Mouse (Mus musculus) megakaryocyte, adult 5-6 weeks (primary cell): ENCODE data around the gene Gse1. TPM values are rescaled to one million over a fixed set of nuclear protein-coding genes. Genes with fewer than 3 reads are reported as not detected.
A peak's percentile ranks its signal among the peaks of the same experiment; 100 is the strongest.

Experiments used
- ATAC-seq: 2 replicates; pipeline ENCODE4 v1.8.0; 2016; ENCODE audit warnings: mild to moderate bottlenecking, inconsistent platforms; ENCODE audit not compliant: poor library complexity, severe bottlenecking
- total RNA-seq, 2 experiments: library from RNA; stranded (forward) in 1 of 2; stranded (reverse) in 1 of 2; fragments of 153-499, 151-499 nt in 1 of 2; fragments of 221-1000, 200-1000 nt in 1 of 2; gene quantifications; 2 replicates each; pipeline versions ENCODE4 v1.2.3 to v1.2.4; 2015 to 2017

Gene Gse1
- total RNA-seq, 2 experiments from 2014 or later: 6.1 to 18.3 TPM

- ATAC-seq: no peak
These were observed 244.0 kb downstream of the Gse1 start for GRCm38 (mm10) chr8:120472230-120472629.

- ATAC-seq: no peak
These were observed 245.6 kb downstream of the Gse1 start for GRCm38 (mm10) chr8:120473729-120474364.

DNA sequence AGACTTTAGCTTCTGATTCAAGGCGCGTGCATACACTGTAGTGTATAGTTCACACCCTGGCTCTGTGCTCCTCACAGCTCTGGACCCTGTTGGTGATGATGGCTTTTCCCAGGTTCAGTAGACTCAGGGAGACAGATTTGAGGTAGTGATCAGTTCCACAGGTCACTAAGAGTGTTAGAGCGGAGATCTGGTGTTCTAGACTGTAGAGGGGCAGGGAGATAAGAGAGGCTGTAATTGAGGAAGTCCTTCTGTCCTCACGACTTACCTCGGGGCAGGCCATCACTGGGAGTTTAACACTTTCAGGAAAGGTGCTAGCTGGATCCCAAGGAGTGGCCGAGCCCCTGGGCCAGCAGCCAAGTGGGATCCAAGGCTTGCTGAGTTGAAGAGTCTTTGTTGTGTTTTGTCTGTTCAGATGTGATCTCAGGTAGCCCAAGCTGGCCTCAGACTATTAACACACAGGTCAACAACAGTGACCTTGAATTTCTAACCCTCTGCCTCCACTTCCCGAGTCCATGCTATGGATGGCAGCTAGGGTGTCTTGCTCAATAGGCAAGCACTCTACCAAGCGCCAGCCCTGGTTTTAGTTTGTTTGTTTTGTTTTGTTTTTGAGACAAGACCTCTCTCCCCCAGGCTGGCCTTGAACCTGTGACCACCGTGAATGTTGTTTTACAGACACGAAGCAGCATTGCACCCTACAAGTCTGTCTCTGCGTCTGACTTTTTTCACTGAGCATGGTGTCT, 246.4 kb downstream of the Gse1 start:
- no peak for ATAC-seq

GRCm38 (mm10) chr8:120475462-120476201, 247.4 kb downstream of the Gse1 start:
- peak; percentile 85 for ATAC-seq

GRCm38 (mm10) chr8:120476711-120477575, 248.7 kb downstream of the Gse1 start:
- ATAC-seq: no peak

DNA sequence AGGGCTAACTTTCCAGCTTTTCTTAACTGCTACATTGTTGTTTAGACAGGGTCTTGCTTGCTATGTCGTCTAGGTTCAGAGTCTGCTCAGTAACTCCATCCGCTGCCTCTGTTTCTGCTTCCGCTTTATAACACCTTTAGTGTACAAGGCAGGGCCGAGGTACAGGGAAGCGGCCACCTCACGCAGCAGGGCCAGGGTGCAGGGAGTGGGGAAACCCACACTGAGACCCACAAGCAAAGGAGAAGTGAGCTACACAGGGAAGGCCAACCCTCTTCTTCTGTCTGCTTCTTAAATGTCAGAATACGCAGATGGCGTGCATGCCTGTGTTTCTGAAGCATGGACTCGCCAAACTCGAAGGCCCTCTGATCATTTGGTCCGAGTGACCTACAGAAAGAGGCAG, 250.5 kb downstream of the Gse1 start:
- peak; percentile 62 for ATAC-seq

DNA sequence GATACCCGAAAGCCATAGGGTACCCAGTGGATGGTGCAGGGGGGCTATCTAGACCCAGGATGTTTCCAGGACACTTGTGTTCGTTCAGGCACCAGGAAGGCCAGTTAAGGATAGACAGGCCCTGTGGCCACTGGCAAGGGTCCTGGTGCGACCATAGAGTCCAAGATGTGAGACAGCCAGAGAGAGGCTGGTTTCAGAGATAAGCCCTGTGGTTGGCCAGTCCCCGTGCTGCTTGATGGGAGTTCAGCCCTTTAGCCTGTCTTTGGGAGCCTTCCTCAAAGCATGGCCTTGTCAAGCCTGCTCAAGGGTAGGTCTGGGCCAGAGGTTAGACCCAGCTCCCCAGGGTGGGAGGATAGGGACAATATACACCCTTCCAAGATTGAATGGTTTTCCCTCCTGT, 251.4 kb downstream of the Gse1 start:
- ATAC-seq: no peak

- no peak for ATAC-seq
These were observed 253.9 kb downstream of the Gse1 start for GRCm38 (mm10) chr8:120482015-120482689.

DNA sequence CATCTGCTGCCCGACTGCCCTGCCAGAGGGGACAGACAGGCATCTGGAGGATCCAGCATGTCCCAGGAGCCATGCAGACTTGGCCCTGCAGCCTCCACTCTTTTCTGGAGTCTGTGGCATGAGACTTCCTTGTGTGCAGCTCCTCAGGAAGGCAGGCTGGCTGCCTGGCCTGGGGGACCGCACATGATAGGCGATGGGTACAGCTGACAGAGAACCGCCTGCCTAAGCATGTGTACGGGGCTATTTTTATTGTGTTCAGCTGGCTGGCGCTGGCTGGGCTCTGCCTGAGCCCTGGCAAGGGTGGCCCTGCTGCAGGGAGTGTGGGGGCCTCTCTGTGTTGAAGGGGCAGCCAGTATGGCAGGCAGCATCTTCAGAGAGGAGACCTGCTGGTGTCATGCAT, 256.2 kb downstream of the Gse1 start:
- no peak for ATAC-seq

GRCm38 (mm10) chr8:120485116-120485515, 256.9 kb downstream of the Gse1 start:
- ATAC-seq: no peak

GRCm38 (mm10) chr8:120485551-120486476, 257.6 kb downstream of the Gse1 start:
- no peak for ATAC-seq

GRCm38 (mm10) chr8:120486477-120487376, 258.5 kb downstream of the Gse1 start:
- ATAC-seq: peak; percentile 53

DNA sequence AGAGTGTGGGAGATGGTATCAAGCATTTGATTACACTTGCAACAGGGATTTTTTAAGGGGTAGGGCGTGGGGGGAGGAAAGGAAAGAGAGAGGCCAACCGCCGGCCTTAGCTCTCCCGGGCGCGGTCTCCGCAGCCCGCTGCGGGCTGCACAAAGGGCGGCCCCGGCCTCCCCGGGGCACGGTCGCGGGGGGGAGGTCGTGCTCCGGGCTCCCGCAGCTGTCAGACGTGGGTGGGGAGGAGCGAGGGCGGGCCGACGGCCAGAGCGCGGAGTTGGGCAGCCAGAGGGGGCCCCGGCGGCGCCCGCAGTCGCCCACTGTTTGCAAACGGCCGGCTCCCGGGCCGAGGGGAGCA, 259.1 kb downstream of the Gse1 start:
- peak; percentile 15; the same call in 1 of the 2 replicates for ATAC-seq

GRCm38 (mm10) chr8:120487729-120488510, 259.7 kb downstream of the Gse1 start:
- ATAC-seq: peak; percentile 16

DNA sequence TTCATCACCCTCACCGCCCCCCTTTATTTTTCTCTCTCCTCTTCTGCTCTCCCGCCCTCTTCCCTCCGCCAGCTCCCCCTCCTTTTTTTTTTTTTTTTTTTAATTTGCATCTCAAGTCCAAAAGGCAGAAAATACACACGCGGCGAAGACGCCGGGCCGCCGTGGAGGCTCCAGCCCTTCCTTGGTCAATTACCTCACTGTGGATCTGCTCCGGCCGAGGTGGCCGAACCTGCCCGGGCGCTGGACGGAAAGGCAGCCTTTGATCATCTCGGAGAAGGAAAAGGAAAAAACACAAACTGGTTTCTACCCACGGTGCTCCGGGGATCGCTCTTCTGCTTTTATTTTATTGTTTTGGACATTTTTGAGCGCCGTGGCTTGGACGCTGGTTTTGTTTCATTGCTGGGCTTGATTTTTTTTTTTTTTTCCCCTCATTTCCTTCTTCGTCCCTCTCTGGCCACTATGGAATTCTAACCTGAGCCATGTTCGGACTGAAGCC, 260.4 kb downstream of the Gse1 start:
- no peak for ATAC-seq

- peak; percentile 39 for ATAC-seq
These were observed 261.0 kb downstream of the Gse1 start for GRCm38 (mm10) chr8:120489142-120489754.

- no peak for ATAC-seq
These were observed 261.6 kb downstream of the Gse1 start for GRCm38 (mm10) chr8:120489771-120490281.
